Mouse (Mus musculus) lung, embryonic 16.5 days (tissue): ENCODE results near the gene Cnn1. TPM values are rescaled to one million over a fixed set of nuclear protein-coding genes. Genes with fewer than 3 reads are reported as not detected.

Source experiments
- ATAC-seq: fragments of 200-750 bp; cut with Nextera tagmentation; 2 replicates; pipeline ENCODE4 v1.8.0; 2017; ENCODE audit warnings: low read depth, mild to moderate bottlenecking, moderate library complexity
- H3K27ac ChIP-seq: fragments of 300-500 bp; sonication (generic); 2 replicates; pipeline ENCODE4 v1.5.1; 2014; ENCODE audit warnings: mild to moderate bottlenecking, control low read depth, low read length
- H3K27me3 ChIP-seq: fragments of 300-500 bp; sonication (generic); 2 replicates; pipeline ENCODE4 v1.6.1; 2014; ENCODE audit warnings: low read depth, low read length, mixed read lengths; ENCODE audit not compliant: control insufficient read depth, insufficient read depth
- H3K36me3 ChIP-seq: fragments of 300-500 bp; sonication (generic); 2 replicates; pipeline ENCODE4 v1.6.1; 2014; ENCODE audit warnings: low read length; ENCODE audit not compliant: control insufficient read depth, insufficient read depth
- H3K4me1 ChIP-seq: fragments of 300-500 bp; sonication (generic); replicated peaks from 2 replicates; pipeline ENCODE4 v1.6.1; 2014; ENCODE audit warnings: low read length, mixed read lengths; ENCODE audit not compliant: control insufficient read depth, insufficient read depth
- H3K4me2 ChIP-seq: fragments of 300-500 bp; sonication (generic); 2 replicates; pipeline ENCODE4 v1.6.1; 2014; ENCODE audit warnings: low read depth, low read length, control low read depth
- H3K4me3 ChIP-seq: fragments of 300-500 bp; sonication (generic); 2 replicates; pipeline ENCODE4 v1.5.1; 2014; ENCODE audit warnings: mild to moderate bottlenecking, low read length, control low read depth
- H3K9ac ChIP-seq: fragments of 300-500 bp; sonication (generic); 2 replicates; pipeline ENCODE4 v1.6.1; 2014; ENCODE audit warnings: low read length, control low read depth
- H3K9me3 ChIP-seq: fragments of 300-500 bp; sonication (generic); 2 replicates; pipeline ENCODE4 v1.6.1; 2016; ENCODE audit warnings: low read length; ENCODE audit not compliant: control insufficient read depth
- WGBS: fragments of 180-500 bp; shearing (Covaris S2); extraction: QIAGEN DNeasy Blood & Tissue Kit; methylation state at CpG from one replicate; pipeline ENCODE4 v1.1.7; 2014; 5-methylcytosine and 5-hydroxymethylcytosine counted together
- polyA plus RNA-seq: library from polyadenylated mRNA; unstranded; fragments of >200 nt; fragmentation: Nextera tagmentation; extraction: Ambion mirVana; gene quantifications from 2 replicates; pipeline ENCODE4 v1.2.1, GENCODE M21; 2015

Cnn1 gene
- polyA plus RNA-seq, 1 experiment from 2014 or later = 49.5 TPM

DNA sequence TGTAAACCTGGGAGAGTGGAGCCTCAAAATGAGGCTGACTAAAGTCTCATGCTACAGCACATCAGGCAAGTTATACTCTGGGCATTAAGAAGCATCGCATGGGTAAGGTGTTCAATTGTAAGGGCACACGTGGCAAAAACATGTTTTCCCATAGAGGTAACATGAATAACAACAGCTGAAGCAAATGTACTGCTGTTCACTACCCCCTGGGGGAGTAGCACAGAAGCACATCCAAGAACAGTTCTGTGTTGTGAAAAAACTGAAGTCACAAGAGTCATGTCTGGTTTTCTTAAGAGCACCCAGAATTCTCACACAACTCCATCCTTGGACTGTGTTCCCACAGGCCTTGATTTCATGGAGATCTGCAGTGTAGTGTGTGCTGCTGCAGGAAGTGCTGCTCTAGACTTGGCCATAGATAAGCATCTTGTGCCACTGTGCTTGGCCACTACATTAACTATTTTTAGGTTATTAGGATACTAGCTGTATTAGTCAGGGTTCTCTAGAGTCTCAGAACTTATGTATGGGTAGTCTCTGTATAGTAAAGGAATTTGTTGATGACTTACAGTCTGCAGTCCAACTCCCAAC, 11.9 kb upstream of the Cnn1 start:
- Histone ChIP-seq H3K4me2 (no peak overlapping the region), H3K9ac (no peak overlapping the region), H3K4me1 (0 out of 2 replicates have a peak, but pooled peaks cover 4% of the 10 kb centered on the region), H3K9me3 (no peaks in the 10 kb centered on the region), H3K36me3 (no peaks in the 10 kb centered on the region), H3K27ac (no peak overlapping the region), H3K4me3 (no peak overlapping the region), H3K27me3 (no peaks in the 10 kb centered on the region)
- 81% methylated on average over 2 of the region's 2 CpGs for WGBS
- ATAC-seq = no peak

DNA sequence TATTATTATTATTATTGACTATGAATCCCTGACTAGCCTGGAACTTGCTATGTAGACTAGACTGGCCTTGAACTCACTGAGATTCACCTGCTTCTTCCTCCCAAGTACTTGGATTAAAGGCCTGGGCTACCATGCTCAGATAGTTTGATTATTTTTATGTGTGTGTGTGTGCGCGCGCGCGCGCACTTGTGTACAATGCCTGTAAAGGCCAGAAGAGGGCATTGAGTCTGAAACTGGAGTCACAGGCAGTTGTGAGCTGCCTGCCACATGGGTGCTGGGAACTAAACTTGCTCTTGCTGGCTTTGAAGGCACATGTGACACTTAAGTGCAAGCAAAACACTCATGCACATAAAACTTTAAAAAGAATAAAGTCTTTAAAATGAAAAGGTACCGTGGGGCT, 9.7 kb upstream of the Cnn1 start:
- Histone ChIP-seq H3K4me2 (no peak overlapping the region), H3K9ac (no peak overlapping the region), H3K27me3 (no peaks in the 10 kb centered on the region), H3K36me3 (no peaks in the 10 kb centered on the region), H3K9me3 (no peaks in the 10 kb centered on the region), H3K27ac (no peak overlapping the region), H3K4me3 (no peak overlapping the region), H3K4me1 (0 out of 2 replicates have a peak, but pooled peaks cover 4% of the 10 kb centered on the region)
- WGBS = 95% methylated on average over 7 of the region's 7 CpGs
- ATAC-seq = no peak

DNA sequence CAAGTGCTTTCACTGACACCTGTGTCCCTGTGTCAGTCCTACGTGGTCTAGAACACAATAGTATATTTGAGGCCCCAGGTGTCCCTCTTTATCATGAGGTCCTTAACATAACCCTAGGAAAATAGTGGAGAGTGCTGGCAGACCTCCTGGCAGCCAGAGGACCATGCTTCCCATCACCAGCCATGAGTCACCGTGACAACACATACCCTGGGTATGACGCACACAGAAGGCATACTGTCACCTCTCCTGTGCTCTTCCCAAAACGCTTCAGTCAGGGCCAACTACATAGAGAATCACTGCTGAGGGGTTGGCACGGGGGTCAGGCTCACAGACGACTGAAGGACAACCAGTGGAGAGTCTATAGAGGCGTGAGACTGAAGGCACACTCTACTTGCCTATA, 9.0 kb upstream of the Cnn1 start:
- WGBS = 70% methylated on average over 7 of the region's 7 CpGs

DNA sequence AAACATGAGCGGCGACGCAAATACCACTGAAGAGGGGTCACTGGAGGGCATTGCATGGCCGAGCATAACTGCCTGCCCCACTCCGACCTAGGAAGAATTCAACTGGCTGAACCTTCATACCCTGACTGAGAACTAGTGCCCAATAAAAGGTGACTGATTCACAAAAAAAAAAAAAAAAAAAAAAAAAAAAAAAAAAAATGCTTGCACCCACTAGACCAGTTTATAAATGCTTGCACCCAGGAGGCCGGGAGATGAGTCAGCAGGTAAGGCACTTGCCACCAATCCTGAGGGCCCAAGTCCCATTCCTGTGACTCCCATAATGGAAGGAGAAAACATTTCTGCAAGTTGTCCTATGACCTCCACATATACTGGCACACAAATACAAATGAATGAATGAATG, 6.3 kb upstream of the Cnn1 start:
- ATAC-seq = no peak
- Histone ChIP-seq H3K9ac (no peak overlapping the region), H3K4me3 (no peak overlapping the region), H3K4me1 (no peaks in the 10 kb centered on the region; the same call in 1 of the 2 replicates), H3K9me3 (no peaks in the 10 kb centered on the region), H3K36me3 (no peaks in the 10 kb centered on the region), H3K27ac (no peak overlapping the region), H3K27me3 (no peaks in the 10 kb centered on the region), H3K4me2 (no peak overlapping the region)
- WGBS = 79% methylated on average over 6 of the region's 6 CpGs

More for the DNA sequence above, 9.0 kb upstream of the Cnn1 start:
- H3K4me3 ChIP-seq = no peak overlapping the region
- H3K4me2 ChIP-seq = no peak overlapping the region
- 0 out of 2 replicates have a peak, but pooled peaks cover 4% of the 10 kb centered on the region for H3K4me1 ChIP-seq
- no peaks in the 10 kb centered on the region for H3K27me3 ChIP-seq
- no peaks in the 10 kb centered on the region for H3K9me3 ChIP-seq
- H3K36me3 ChIP-seq = no peaks in the 10 kb centered on the region
- H3K27ac ChIP-seq = no peak overlapping the region
- H3K9ac ChIP-seq = no peak overlapping the region
- no peak for ATAC-seq

DNA sequence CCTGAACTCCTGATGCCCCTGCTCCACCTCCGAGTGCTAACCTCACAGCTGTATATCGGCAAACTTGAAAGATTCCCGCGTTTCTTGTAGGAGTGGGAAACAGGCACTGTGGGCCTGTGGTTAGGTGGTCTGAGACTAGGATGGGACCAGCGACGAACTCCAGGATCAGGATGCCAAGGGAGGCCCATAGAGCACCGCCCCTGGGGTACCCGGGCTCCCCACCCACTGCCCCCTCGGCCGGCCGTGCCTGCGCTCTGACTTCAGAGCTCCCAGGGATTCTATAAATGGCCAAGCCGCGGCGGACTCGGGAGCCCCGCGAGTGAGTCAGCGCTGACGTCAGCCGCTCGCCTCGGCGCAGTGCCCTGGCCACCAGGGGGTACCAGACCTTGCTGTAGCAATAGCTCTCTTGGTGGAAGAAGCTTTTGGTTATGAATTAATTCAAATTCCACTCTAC, 3.1 kb upstream of the Cnn1 start:
- peaks cover 9% of the 10 kb centered on the region; the same call in 1 of the 2 replicates for H3K27me3 ChIP-seq
- no peaks in the 10 kb centered on the region for H3K36me3 ChIP-seq
- H3K27ac ChIP-seq = no peak overlapping the region
- no peaks in the 10 kb centered on the region; the same call in 1 of the 2 replicates for H3K4me1 ChIP-seq
- ATAC-seq = peak; percentile 81
- H3K4me2 ChIP-seq = peak overlapping the region; percentile 69
- under 1% methylated on average over 24 of the region's 24 CpGs for WGBS
- H3K4me3 ChIP-seq = peak overlapping the region; percentile 48
- H3K9ac ChIP-seq = peak overlapping the region; percentile 66
- H3K9me3 ChIP-seq = no peaks in the 10 kb centered on the region

GRCm38 (mm10) chr9:22099922-22100321, 906 bp downstream of the Cnn1 start:
- Histone ChIP-seq H3K9ac (no peak overlapping the region), H3K9me3 (no peaks in the 10 kb centered on the region), H3K27me3 (peaks cover 9% of the 10 kb centered on the region; the same call in 1 of the 2 replicates), H3K4me3 (no peak overlapping the region), H3K36me3 (no peaks in the 10 kb centered on the region), H3K4me2 (peak overlapping the region; percentile 1; the same call in 1 of the 2 replicates), H3K4me1 (no peaks in the 10 kb centered on the region; the same call in 1 of the 2 replicates), H3K27ac (no peak overlapping the region)
- WGBS = 2% methylated on average over 18 of the region's 18 CpGs
- ATAC-seq = peak; percentile 54

DNA sequence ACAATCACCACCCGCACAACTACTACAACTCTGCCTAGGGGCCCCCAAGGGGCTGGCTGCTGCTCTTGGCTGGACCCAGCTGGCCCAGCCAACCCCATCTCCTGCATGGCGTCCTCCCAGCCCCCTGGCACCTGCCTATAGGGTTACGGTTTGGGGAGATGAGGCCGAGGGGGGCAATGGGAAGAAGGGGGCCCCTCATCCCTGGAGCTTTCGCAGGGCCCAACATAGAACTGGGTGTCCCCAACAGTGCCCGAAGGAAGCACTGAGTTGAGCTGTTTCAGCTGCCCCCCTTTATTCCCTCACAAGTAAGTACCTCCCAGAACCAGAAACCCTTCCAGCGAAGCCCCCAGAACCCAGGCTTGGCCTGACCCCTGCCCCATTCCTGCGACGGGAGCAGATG, 9.2 kb downstream of the Cnn1 start:
- no peak overlapping the region for H3K27ac ChIP-seq
- H3K27me3 ChIP-seq = no peaks in the 10 kb centered on the region
- no peak overlapping the region for H3K4me2 ChIP-seq
- H3K4me3 ChIP-seq = no peak overlapping the region
- no peaks in the 10 kb centered on the region for H3K4me1 ChIP-seq
- H3K9me3 ChIP-seq = no peaks in the 10 kb centered on the region
- no peak for ATAC-seq
- peaks cover 16% of the 10 kb centered on the region for H3K36me3 ChIP-seq
- 78% methylated on average over 9 of the region's 9 CpGs for WGBS
- no peak overlapping the region for H3K9ac ChIP-seq

GRCm38 (mm10) chr9:22115635-22116034, 16.6 kb downstream of the Cnn1 start:
- H3K27me3 ChIP-seq = no peaks in the 10 kb centered on the region
- H3K36me3 ChIP-seq = peaks cover 13% of the 10 kb centered on the region
- H3K4me3 ChIP-seq = peak overlapping the region; percentile 87; the same call in 1 of the 2 replicates
- no peak for ATAC-seq
- no peak overlapping the region for H3K27ac ChIP-seq
- WGBS = 76% methylated on average over 4 of the region's 4 CpGs
- H3K4me1 ChIP-seq = peaks cover 12% of the 10 kb centered on the region
- no peaks in the 10 kb centered on the region for H3K9me3 ChIP-seq
- H3K9ac ChIP-seq = no peak overlapping the region; the same call in 1 of the 2 replicates
- peak overlapping the region; percentile 97 for H3K4me2 ChIP-seq

- Histone ChIP-seq H3K4me2 (peak overlapping the region; percentile 97), H3K27ac (no peak overlapping the region), H3K9me3 (no peaks in the 10 kb centered on the region), H3K9ac (peak overlapping the region; percentile 95), H3K36me3 (peaks cover 13% of the 10 kb centered on the region), H3K27me3 (no peaks in the 10 kb centered on the region), H3K4me1 (peaks cover 12% of the 10 kb centered on the region), H3K4me3 (peak overlapping the region; percentile 87)
- 16% methylated on average over 15 of the region's 15 CpGs for WGBS
- no peak for ATAC-seq
These were observed 17.1 kb downstream of the Cnn1 start for GRCm38 (mm10) chr9:22116086-22116485.
